Mouse (Mus musculus) neural tube, embryonic 10.5 days (tissue): ENCODE data around the gene Hist1h1e.

Source experiments
- DNase-seq: peaks from one replicate; pipeline ENCODE4 v3.0.0-alpha.2; 2017; ENCODE audit warnings: low spot score; ENCODE audit errors: extremely low spot score

The Hist1h1e gene

GRCm38 (mm10) chr13:23622175-23622671, at the start of gene Hist1h1e:
Gene Hist1h1e, minus strand, starts transcription at chr13:23622558.
- peak; percentile 92 for DNase-seq

- DNase-seq, result no peak
Observed at GRCm38 (mm10) chr13:23662536-23662935, 40.2 kb upstream of the Hist1h1e start.

GRCm38 (mm10) chr13:23659636-23660366, 37.4 kb upstream of the Hist1h1e start:
- no peak for DNase-seq

DNA sequence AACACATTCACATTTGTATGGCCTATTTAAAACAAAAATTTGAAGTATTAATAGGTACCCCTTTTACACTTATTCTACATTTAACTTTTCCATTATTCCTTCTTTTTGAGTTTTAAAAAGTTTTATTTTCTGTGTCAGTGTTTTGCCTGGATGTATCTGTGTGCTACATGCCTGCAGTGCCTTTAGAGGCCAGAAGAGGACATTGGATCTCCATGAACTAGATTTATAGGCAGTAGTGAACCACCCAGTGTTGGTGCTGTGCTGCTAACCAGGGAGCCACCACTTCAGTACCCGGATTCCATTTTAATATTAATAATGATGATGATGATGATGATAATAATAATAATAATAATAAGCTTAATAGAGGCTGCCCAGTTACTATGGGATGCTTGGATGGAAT, 8.3 kb upstream of the Hist1h1e start:
- DNase-seq, result no peak

DNA sequence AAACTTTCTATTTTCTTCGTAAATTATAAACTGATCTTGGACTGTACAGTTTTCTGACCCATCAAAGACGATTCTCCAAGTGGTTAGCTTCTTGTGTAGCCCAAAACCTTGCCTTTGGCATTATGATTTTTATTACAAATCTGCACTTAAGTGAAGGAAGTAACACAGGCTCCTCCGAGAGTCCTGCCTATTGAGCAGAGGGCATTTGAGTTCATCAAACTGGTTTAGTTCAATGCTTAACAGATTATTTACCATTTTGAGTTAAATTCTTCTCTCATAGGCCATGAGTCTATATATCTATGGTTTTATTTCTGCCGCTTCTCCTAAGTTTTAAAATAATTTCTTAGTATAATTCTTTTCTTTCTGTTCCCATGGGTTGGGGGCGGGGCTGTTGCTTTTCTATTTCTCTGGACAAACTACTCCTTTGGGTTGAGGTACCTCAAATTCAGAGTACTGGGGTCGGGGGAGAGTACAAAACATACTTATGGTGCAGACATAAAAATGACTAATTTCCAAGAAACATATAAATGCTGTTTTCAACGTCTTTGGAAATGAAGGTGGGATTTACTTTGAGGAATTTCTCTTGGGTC, 598 bp upstream of the Hist1h1e start:
- no peak for DNase-seq

DNA sequence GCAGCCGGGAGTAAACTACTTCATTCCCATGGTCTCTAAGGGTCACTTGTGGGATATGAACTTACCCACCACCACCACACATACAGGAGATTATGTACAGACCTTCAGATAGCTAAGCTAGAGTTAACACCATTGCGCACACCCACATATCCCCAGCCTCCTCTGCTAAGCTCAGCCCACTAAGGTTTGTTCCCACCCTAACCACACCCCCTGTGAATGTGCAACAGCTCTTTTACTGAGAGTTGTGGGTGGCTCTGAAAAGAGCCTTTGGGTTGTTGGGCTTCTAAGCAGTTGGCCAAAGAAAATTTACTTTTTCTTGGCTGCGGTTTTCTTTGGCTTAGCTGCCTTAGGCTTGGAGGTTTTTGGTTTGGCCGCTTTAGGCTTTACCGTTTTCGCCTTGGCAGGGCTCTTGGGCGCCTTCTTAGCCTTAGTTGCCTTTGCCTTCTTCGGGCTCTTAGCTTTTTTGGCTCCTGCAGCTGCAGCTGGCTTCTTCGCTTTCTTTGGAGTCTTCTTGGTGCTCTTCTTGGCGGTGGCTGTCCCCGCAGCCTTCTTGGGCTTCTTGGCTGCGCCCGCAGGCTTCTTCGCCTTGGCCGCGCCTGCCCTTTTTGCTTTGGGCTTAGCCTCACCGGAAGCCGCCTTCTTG, 705 bp downstream of the Hist1h1e start:
- DNase-seq, result peak; percentile 75

DNA sequence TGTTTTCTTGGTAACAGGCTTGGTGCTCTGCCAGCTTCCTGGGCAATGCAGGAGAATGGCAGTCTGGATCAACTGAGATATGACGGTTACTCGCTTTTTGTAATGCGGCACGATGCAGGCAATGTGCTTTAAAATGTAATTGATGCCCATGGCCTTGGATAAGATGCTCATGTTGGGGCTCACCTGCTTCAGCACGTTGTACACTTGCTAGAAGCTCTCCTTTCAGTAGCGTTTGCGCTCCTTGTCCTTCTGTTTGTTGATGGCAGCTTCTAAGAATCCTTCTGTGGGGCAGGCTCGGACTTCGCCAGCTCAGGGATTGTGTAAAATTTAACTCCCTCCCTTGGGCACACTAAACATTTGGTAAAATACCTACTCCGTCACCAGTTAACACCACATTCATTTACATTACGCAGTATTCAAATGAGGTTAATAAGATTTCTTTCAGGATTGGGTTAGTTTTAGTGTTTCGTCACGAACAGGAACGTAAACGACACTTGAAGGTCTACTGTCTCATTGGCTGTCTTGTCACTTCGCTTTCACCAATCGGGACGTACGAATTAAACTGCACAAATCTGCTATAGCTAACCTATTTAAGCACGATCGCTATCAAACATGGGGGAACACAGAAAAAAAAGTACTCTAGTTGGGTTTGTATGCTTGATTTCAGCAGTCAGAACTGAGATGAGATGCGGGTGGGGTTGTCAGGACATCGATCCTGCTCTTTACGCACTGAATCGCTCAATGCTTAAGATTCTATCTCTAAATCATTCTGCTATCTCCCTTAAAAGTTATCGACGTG, 1.4 kb downstream of the Hist1h1e start, which contains the start of gene Hist1h2be:
Hist1h2be (minus strand) TSS at position 392 of the 799 bp plus-strand sequence.
- peak; percentile 73 for DNase-seq

- DNase-seq, result no peak
Observed at GRCm38 (mm10) chr13:23620056-23620732, 2.2 kb downstream of the Hist1h1e start.

DNA sequence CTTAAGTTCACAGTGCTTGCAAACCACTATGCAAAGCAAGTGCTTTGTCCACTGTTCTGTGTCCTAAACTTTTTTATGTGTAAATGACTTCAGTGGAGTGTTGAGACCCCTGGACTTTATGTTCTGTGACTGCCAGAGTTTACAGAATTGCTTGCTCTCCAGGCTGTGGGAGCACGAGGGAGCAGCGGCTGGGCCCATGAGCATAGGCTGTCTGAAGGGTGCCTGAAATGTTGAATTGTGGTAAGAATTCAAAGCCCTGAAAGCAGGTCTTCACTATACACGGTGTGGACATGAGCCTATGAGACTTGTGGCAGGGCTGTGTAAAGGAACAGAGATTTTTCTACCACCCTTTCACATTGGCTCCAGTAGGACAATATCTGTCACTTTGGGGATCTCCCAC, 10.7 kb downstream of the Hist1h1e start:
- no peak for DNase-seq

DNA sequence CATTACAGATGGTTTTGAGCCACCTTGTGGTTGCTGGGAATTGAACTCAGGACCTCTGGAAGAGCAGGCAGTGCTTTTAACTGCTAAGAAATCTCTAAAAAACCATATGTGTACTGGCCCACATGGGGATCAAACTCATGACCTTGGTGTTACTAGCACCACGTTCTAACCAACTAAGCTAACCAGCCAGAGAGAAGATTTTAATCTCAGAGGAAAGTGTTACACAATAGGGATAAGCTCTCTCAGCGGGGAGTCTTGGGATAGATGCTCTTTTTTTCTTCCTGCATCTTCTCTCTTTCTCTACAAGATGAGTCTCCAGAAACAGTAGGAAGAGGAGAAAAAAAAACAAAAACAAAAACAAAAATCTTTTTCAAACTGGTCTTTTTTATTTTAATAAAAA, 12.0 kb downstream of the Hist1h1e start:
- no peak for DNase-seq

GRCm38 (mm10) chr13:23609844-23610243, 12.5 kb downstream of the Hist1h1e start:
- DNase-seq, result no peak

DNA sequence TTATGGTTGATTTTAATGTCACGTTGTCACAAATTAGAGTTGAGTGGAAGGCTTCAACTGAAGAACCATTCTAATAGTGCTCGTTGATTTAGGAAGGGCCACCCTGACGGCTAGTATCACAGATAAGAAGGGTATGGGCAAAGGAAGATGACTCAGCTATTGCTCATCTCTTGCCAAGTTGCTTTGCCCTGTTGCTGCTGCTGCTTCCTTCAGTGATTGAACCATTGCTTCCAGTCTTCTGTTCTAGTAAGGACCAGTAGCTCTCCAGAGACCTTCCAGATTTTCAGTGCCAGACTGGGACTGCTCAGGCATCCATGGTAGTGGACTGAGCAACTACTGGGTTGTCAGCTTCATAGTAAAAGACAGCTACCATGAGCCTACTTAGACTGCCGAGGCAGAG, 13.1 kb downstream of the Hist1h1e start:
- DNase-seq, result no peak

DNA sequence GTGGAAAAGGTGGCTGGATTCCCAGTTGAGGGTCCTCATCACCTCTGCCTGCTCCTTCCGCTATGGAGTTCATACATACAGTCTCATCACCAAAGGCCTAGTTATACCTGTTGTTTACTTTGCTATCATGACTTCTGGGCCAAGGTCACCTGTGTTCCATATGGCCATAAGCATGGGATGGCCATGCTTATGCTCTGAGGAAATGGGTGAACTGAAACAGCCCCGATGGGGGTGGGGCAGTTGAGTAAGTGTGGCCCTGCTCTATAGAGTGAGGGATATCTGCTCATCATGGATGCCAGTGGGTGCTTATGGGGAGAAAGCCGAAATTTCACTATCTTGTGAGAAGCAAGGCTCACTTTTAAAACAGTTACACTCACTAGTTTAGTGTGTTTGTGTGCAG, 17.3 kb downstream of the Hist1h1e start:
- DNase-seq, result no peak

DNA sequence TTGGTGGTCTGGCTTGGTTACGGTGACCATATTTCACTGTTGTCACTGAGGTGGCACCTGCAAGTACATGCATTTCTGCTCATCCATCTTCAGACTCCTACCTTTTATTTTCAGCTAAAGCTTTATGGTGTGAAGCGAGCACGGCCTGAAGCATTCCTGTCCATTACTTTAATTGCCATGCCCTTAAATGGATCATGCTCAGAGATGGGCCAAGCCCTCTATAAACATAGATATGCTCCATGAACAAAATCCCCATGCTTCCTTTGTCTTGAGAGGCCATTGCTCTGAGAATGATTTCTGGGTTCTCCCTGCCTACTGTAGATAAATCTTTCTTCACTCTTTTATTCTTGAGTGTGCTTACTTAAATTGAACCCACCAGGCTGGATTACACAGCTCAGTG, 17.9 kb downstream of the Hist1h1e start:
- DNase-seq, result no peak

GRCm38 (mm10) chr13:23603182-23603699, 19.1 kb downstream of the Hist1h1e start:
- no peak for DNase-seq

DNA sequence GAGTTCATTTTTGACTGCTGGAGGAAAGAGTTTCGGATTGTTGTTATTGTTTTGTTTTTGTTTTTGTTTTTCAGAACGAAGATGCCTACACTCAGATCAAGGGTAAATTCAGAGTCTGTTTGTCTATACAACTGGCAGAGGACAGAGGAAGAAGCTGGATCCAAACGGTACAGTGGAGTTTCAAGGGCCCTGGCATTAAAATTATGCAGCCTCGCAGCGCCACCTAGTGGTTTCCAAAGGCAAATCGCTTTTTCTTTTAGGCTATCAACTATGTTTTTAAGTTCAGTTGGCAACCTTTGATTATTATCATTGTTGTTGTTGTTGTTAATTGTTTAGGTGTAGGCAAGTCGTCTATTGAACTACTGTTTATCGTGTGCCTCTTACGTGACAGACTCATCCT, 24.4 kb downstream of the Hist1h1e start:
- DNase-seq, result peak; percentile 81

GRCm38 (mm10) chr13:23595622-23596372, 26.6 kb downstream of the Hist1h1e start:
- DNase-seq, result no peak

DNA sequence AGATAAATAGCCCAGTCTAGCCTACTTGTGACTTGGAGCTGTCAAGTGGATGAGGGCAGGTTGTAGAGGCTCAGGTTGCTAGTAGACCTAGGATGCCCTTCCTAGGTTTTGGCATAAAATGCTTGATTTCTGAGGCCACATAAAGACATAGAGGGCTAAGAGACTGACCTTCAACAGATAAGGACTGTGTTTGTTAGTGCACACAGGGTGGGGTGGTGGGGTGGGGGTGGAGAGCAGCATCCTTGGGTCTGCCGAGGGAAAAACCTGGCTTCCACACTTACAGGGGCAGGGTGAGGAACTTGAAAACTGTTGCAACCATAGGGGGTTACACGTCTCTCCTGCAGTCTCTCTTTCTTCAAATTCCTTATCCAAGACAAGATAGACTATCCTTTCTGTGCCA, 27.2 kb downstream of the Hist1h1e start:
- no peak for DNase-seq

DNA sequence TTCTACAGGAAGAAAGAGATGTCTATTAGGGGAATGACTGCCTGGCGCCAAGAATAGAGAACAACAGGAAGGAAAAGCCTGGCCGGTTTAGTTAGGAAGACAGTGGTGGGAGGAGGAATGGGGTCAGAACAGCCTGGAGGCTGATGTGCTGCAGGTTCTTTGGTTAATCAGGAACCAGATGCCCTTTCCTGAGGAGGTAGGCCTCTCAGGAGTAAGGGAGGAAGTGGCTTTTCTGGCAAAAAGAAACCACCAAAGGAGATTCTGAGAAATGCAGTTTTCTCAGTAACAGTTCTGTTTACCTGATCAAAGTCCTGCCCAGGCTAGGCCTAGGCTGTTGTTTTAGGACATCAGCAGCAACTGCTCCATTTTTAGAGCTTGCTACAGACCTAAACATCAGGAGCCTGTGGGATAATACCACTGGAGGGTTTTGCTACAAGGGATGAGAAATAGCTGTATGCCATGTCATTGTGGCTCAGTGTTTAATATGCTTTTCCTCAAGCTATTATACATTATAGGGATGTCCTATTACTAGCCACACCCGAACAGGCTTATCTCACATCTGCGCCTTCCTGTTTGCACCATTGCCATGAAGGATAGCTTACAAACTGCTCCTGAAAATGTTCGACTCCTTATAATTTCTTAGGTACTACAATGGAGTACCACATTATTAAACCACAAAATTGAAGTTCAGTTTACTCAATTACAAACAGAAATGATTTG, 29.1 kb downstream of the Hist1h1e start:
- DNase-seq, result no peak
